Mouse (Mus musculus) urinary bladder, adult 2 months (tissue): ENCODE data around the gene Fbxl21. TPM values are rescaled to one million over a fixed set of nuclear protein-coding genes. Genes with fewer than 3 reads are reported as not detected.

Experiments used
- DNase-seq: peaks from one replicate; pipeline ENCODE4 v3.0.0; 2022; ENCODE audit warnings: low spot score
- polyA plus RNA-seq: library from polyadenylated mRNA; depleted of rRNA; stranded (reverse); fragments of >200 nt; gene quantifications from 2 replicates; pipeline ENCODE4 v1.2.3, GENCODE M21; 2012; rRNA removed

The Fbxl21 gene
- polyA plus RNA-seq, 1 experiment = 3.7 TPM

DNA sequence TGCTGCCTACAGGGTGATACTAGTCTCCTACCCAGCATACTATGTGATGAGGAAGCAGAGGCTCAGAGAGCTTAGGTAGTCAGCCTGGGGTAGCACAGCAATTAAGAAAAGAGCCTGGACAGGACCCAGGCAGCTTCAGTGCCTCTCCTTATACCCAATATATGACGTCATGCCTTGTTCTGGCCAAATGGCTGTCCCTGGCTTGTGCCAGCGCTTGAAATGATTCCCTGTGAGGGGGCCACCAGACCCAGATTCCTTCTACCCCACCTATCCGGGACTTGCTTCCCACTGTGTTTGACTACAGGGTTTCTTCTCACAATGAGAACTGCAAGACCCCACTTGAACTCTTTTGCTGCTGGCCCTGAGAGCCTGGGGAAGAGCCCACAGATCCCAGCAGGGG lies 59.2 kb downstream of the Fbxl21 start:
- no peak for DNase-seq

- no peak for DNase-seq
Observed at GRCm38 (mm10) chr13:56581961-56582434, 59.7 kb downstream of the Fbxl21 start.

DNA sequence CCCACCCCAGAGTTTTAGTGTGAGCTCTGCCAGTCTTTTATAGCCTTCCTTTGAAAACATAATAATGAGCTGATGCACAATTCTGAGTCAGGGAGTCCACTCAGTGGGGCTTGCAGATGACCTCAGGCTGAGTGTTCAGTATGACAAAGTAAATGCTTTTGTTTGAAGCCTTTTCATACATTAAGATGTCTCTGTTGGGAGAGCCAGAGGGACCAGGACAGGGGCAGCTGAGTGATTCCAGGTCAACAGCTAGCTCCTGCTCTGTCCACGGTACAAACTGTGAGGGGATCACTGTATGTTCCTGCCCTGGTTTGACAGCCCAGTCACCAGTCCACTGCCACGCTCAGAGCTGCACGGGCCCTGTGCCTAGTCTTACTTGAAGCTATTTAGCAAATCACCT lies 60.4 kb downstream of the Fbxl21 start:
- no peak for DNase-seq

GRCm38 (mm10) chr13:56586046-56586445 lies 63.8 kb downstream of the Fbxl21 start:
- DNase-seq = no peak

Other genes starting within 250 kb of the Fbxl21 start
- 329 and 402 TPM in 2 replicates for gene Cxcl14, start 225.9 kb upstream of the Fbxl21 start, polyA plus RNA-seq
- gene Gm3045, start 95.9 kb upstream of the Fbxl21 start, polyA plus RNA-seq = 0.07 and 0.13 TPM in 2 replicates
- gene Slc25a48, start 84.1 kb upstream of the Fbxl21 start, polyA plus RNA-seq = 14.9 and 17.7 TPM in 2 replicates
- gene Il9, start 40.2 kb upstream of the Fbxl21 start, polyA plus RNA-seq = not detected in 2 replicates
- gene Lect2, start 26.0 kb downstream of the Fbxl21 start, polyA plus RNA-seq = not detected in 2 replicates
- 151 and 155 TPM in 2 replicates for gene Tgfbi, start 87.1 kb downstream of the Fbxl21 start, polyA plus RNA-seq
- gene Smad5, start 180.5 kb downstream of the Fbxl21 start, polyA plus RNA-seq = 21.9 and 25.7 TPM in 2 replicates
- gene Gm45623, start 231.4 kb downstream of the Fbxl21 start, polyA plus RNA-seq = not detected in 2 replicates